Mouse (Mus musculus): ENCODE measurements around the gene Hapln2.

- no peak for TF ChIP-seq CTCF (IDR thresholded peaks at IDR 0.05; ENCODE audit: borderline replicate concordance, extremely low read depth, insufficient read depth, insufficient read length)
- no peak for TF ChIP-seq POLR2A (IDR thresholded peaks at IDR 0.05; ENCODE audit: borderline replicate concordance, extremely low read depth, insufficient read depth, insufficient read length, poor library complexity, severe bottlenecking)
These were observed 52.9 kb downstream of the Hapln2 start for GRCm38 (mm10) chr3:87974381-87974987.

Measured in brain, embryonic 14.5 days (tissue).